Mouse (Mus musculus) hindbrain, embryonic 11.5 days (tissue): ENCODE data around the gene 2700081O15Rik. TPM values are rescaled to one million over a fixed set of nuclear protein-coding genes. Genes with fewer than 3 reads are reported as not detected.
"Not testable (repeated sequence)": the region's sequence is repeated elsewhere in the genome, so short reads cannot be mapped to it uniquely, and the experiment has no call there.

Experiments used
- ATAC-seq: fragments of 200-750 bp; cut with Nextera tagmentation; 2 replicates; pipeline ENCODE4 v1.8.0; 2017; ENCODE audit warnings: mild to moderate bottlenecking, moderate TSS enrichment, moderate library complexity; ENCODE audit not compliant: low FRiP score
- DNase-seq: peaks from one replicate; pipeline ENCODE4 v3.0.0-alpha.2; 2015; ENCODE audit warnings: low spot score
- H3K27ac ChIP-seq: fragments of 300-500 bp; sonication (generic); 2 replicates; pipeline ENCODE4 v1.5.1; 2014; ENCODE audit warnings: mild to moderate bottlenecking, low read depth, low read length
- H3K27me3 ChIP-seq: fragments of 300-500 bp; sonication (generic); 2 replicates; pipeline ENCODE4 v1.6.1; 2014; ENCODE audit warnings: mild to moderate bottlenecking, low read length, moderate library complexity, mixed read lengths; ENCODE audit not compliant: control insufficient read depth, insufficient read depth
- H3K36me3 ChIP-seq: fragments of 300-500 bp; sonication (generic); 2 replicates; pipeline ENCODE4 v1.6.1; 2014; ENCODE audit warnings: mild to moderate bottlenecking, low read length, moderate library complexity, mixed read lengths; ENCODE audit not compliant: control insufficient read depth, insufficient read depth
- H3K4me1 ChIP-seq: fragments of 300-500 bp; sonication (generic); replicated peaks from 2 replicates; pipeline ENCODE4 v1.6.1; 2014; ENCODE audit warnings: low read length, mixed read lengths; ENCODE audit not compliant: control insufficient read depth, insufficient read depth
- H3K4me2 ChIP-seq: fragments of 300-500 bp; sonication (generic); replicated peaks from 2 replicates; pipeline ENCODE4 v1.6.1; 2014; ENCODE audit warnings: mild to moderate bottlenecking, low read depth, low read length
- H3K4me3 ChIP-seq: fragments of 300-500 bp; sonication (generic); 2 replicates; pipeline ENCODE4 v1.5.1; 2014; ENCODE audit warnings: low read depth, low read length
- H3K9ac ChIP-seq: fragments of 300-500 bp; sonication (generic); 2 replicates; pipeline ENCODE4 v1.6.1; 2014; ENCODE audit warnings: low read depth, low read length
- H3K9me3 ChIP-seq: fragments of 300-500 bp; sonication (generic); 2 replicates; pipeline ENCODE4 v1.6.1; 2016; ENCODE audit warnings: low read length; ENCODE audit not compliant: control insufficient read depth
- WGBS: fragments of 180-500 bp; shearing (Covaris S2); extraction: QIAGEN DNeasy Blood & Tissue Kit; methylation state at CpG from one replicate; pipeline ENCODE4 v1.1.7; 2014; 5-methylcytosine and 5-hydroxymethylcytosine counted together
- polyA plus RNA-seq: library from polyadenylated mRNA; unstranded; fragments of >200 nt; fragmentation: Nextera tagmentation; extraction: Ambion mirVana; gene quantifications from 2 replicates; pipeline ENCODE4 v1.2.1, GENCODE M21; 2014

2700081O15Rik gene
- polyA plus RNA-seq = 14.5 and 17.7 TPM in 2 replicates

GRCm38 (mm10) chr19:7416834-7417735 is at the start of gene 2700081O15Rik:
Gene 2700081O15Rik (plus strand): TSS chr19:7417625.
- H3K27ac ChIP-seq = peak within 1 kb of the TSS; percentile 94
- H3K9ac ChIP-seq = peak within 1 kb of the TSS; percentile 99
- H3K4me1 ChIP-seq = peaks cover 25% of the 10 kb centered on the region
- no peaks in the 10 kb centered on the region; the same call in 1 of the 2 replicates for H3K27me3 ChIP-seq
- H3K9me3 ChIP-seq = no peaks in the 10 kb centered on the region
- H3K4me2 ChIP-seq = peak within 1 kb of the TSS; percentile 89
- peaks cover 5% of the 10 kb centered on the region for H3K36me3 ChIP-seq
- peak; percentile 74 for ATAC-seq
- H3K4me3 ChIP-seq = peak within 1 kb of the TSS; percentile 89
- DNase-seq = peak; percentile 87
- WGBS = under 1% methylated on average over 77 of the region's 107 CpGs

- peaks cover 21% of the 10 kb centered on the region for H3K36me3 ChIP-seq
- DNase-seq, H3K4me2 ChIP-seq, H3K9me3 ChIP-seq, H3K27me3 ChIP-seq, H3K9ac ChIP-seq, H3K4me1 ChIP-seq, ATAC-seq, H3K27ac ChIP-seq, H3K4me3 ChIP-seq: not testable (repeated sequence)
- WGBS = 94% methylated on average over 4 of the region's 4 CpGs
Observed at GRCm38 (mm10) chr19:7369469-7369868, 48.0 kb upstream of the 2700081O15Rik start.

- ATAC-seq (no peak), DNase-seq (no peak)
- no peak overlapping the region for H3K9ac ChIP-seq
- H3K27ac ChIP-seq = no peak overlapping the region
- no peaks in the 10 kb centered on the region for H3K27me3 ChIP-seq
- H3K9me3 ChIP-seq = no peaks in the 10 kb centered on the region
- peaks cover 19% of the 10 kb centered on the region for H3K36me3 ChIP-seq
- H3K4me1 ChIP-seq = no peaks in the 10 kb centered on the region
- no peak overlapping the region for H3K4me2 ChIP-seq
- no peak overlapping the region for H3K4me3 ChIP-seq
- WGBS = 95% methylated on average over 8 of the region's 8 CpGs
Observed at GRCm38 (mm10) chr19:7374491-7374890, 42.9 kb upstream of the 2700081O15Rik start.

GRCm38 (mm10) chr19:7377639-7378038 is 39.8 kb upstream of the 2700081O15Rik start:
- Histone ChIP-seq H3K4me2 (no peak overlapping the region), H3K27ac (no peak overlapping the region), H3K4me3 (no peak overlapping the region), H3K9ac (no peak overlapping the region), H3K36me3 (peaks cover 10% of the 10 kb centered on the region), H3K9me3 (no peaks in the 10 kb centered on the region), H3K4me1 (no peaks in the 10 kb centered on the region), H3K27me3 (no peaks in the 10 kb centered on the region)
- ATAC-seq (no peak), DNase-seq (no peak)
- 81% methylated on average over 2 of the region's 2 CpGs for WGBS

GRCm38 (mm10) chr19:7381906-7382247 is 35.5 kb upstream of the 2700081O15Rik start:
- Histone ChIP-seq H3K9me3 (no peaks in the 10 kb centered on the region), H3K4me3 (peak overlapping the region; percentile 90), H3K27me3 (no peaks in the 10 kb centered on the region), H3K27ac (peak overlapping the region; percentile 76), H3K4me1 (no peaks in the 10 kb centered on the region), H3K36me3 (no peaks in the 10 kb centered on the region), H3K9ac (peak overlapping the region; percentile 95), H3K4me2 (peak overlapping the region; percentile 90)
- WGBS = 2% methylated on average over 8 of the region's 8 CpGs
- ATAC-seq = no peak
- DNase-seq = no peak

GRCm38 (mm10) chr19:7382248-7382902 is 35.0 kb upstream of the 2700081O15Rik start:
- Histone ChIP-seq H3K4me1 (no peaks in the 10 kb centered on the region), H3K4me2 (peak overlapping the region; percentile 90), H3K9ac (peak overlapping the region; percentile 95), H3K27ac (peak overlapping the region; percentile 76), H3K4me3 (peak overlapping the region; percentile 90), H3K27me3 (no peaks in the 10 kb centered on the region), H3K9me3 (no peaks in the 10 kb centered on the region), H3K36me3 (no peaks in the 10 kb centered on the region)
- ATAC-seq (no peak; the same call in 1 of the 2 replicates), DNase-seq (peak; percentile 85)
- WGBS = under 1% methylated on average over 53 of the region's 60 CpGs

- peak; percentile 99 for DNase-seq
- Histone ChIP-seq H3K4me3 (peak within 1 kb of the TSS; percentile 90), H3K36me3 (no peaks in the 10 kb centered on the region), H3K9ac (peak within 1 kb of the TSS; percentile 95), H3K9me3 (no peaks in the 10 kb centered on the region), H3K4me1 (no peaks in the 10 kb centered on the region), H3K27ac (peak within 1 kb of the TSS; percentile 76), H3K4me2 (peak within 1 kb of the TSS; percentile 90), H3K27me3 (no peaks in the 10 kb centered on the region)
- 1% methylated on average over 46 of the region's 52 CpGs for WGBS
- peak; percentile 99 for ATAC-seq
Observed at GRCm38 (mm10) chr19:7382903-7383865, 34.2 kb upstream of the 2700081O15Rik start, which contains the start of gene Spindoc. Gene Spindoc (minus strand): TSS chr19:7382994.

- no peak overlapping the region for H3K4me3 ChIP-seq
- H3K4me2 ChIP-seq = no peak overlapping the region
- no peak for ATAC-seq
- 29% methylated on average over 2 of the region's 2 CpGs for WGBS
- H3K9me3 ChIP-seq = no peaks in the 10 kb centered on the region
- H3K4me1 ChIP-seq = no peaks in the 10 kb centered on the region
- H3K36me3 ChIP-seq = no peaks in the 10 kb centered on the region
- no peak overlapping the region for H3K27ac ChIP-seq
- no peak for DNase-seq
- no peak overlapping the region for H3K9ac ChIP-seq
- H3K27me3 ChIP-seq = no peaks in the 10 kb centered on the region
Observed at GRCm38 (mm10) chr19:7386042-7386441, 31.4 kb upstream of the 2700081O15Rik start.
